In the genomic region with DNA sequence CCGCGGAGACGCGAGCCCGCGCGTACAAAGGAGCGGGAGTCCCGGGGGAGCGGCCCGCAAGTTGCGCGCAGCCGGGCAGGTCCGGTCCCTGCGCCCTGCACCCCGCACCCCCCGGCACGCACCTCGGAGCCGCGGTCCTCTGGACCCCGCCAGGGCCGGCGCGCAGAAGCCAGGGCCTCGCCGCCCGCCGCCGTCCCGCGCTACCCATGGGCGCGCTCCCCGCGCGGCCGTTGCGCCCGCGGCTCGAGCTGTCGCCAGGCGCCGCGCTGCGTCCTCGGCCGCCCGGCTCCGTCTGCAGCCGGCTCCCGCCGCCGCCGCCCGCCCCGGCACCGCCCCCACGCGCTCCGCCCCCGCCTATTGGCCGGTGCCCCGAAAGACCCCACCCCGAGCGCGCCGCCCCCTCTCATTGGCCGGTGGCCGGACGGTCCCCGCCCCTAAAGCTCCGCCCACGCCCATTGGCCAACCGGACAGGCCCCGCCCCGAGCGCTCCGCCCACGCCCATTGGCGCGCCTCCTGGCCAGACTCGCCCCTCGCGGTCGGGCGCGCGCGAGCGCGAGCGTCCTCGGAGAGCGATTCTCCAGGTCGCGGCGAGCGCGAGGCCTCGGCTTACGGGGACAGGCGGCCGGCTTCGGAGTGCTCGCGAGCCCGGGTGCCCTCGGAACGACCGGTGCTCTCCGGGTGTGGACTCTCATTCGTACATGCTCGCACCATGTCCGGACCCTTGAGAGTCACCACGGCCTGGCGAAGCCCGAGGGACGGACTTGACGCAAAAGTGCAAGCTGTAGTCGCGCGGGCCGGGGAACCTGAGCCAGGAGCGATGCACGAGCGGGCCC, we compare ENCODE assay signal across 8 mouse cellular contexts. TPM values are rescaled to one million over a fixed set of nuclear protein-coding genes. Genes with fewer than 3 reads are reported as not detected.
A peak's percentile ranks its signal among the peaks of the same experiment; 100 is the strongest.
DNase-seq lines count a peak whose midpoint lies in the region; ATAC-seq lines count a peak whose summit lies in the region.

Sipa1l2 (minus strand) TSS at position 276 of the 833 bp plus-strand sequence.

- H3K4me3 ChIP-seq in hindbrain, embryonic 16.5 days (ENCODE audit: low read length) = peak within 1 kb of the TSS; percentile 80

- no peaks in the 10 kb centered on the region for H3K36me3 ChIP-seq in hindbrain, embryonic 16.5 days (ENCODE audit: control insufficient read depth, insufficient read depth, low read length)

- H3K4me1 ChIP-seq in hindbrain, embryonic 16.5 days (ENCODE audit: control insufficient read depth, insufficient read depth, low read depth, low read length) = peaks cover 29% of the 10 kb centered on the region

- H3K4me2 ChIP-seq in hindbrain, embryonic 16.5 days (ENCODE audit: low read length) = peak within 1 kb of the TSS; percentile 96

- peak; percentile 97 for DNase-seq in ZHBTc4 (ENCODE audit: low read depth, low spot score)
- peak; percentile 99 to 100 for DNase-seq in cerebellum, postnatal 4 days (ENCODE audit: low spot score in 2 of 2)
- peak; percentile 98 for DNase-seq in gastrocnemius, adult 18-20 months (ENCODE audit: low spot score)
- DNase-seq in left cerebral cortex, adult 18-20 months (ENCODE audit: low spot score in 2 of 2) = peak; percentile 96
- peak; percentile 98 to 100 for DNase-seq in lung, postnatal 4 days
- peak; percentile 98 for DNase-seq in retina, postnatal 1 day
- DNase-seq in thymus, postnatal 4 days = peak; percentile 99

- H3K27ac ChIP-seq in hindbrain, embryonic 16.5 days (ENCODE audit: low read depth, low read length) = peak within 1 kb of the TSS; percentile 71

- ATAC-seq in hindbrain, embryonic 16.5 days = peak; percentile 94

- no peaks in the 10 kb centered on the region for H3K9me3 ChIP-seq in hindbrain, embryonic 16.5 days (ENCODE audit: control insufficient read depth, low read length)

- H3K9ac ChIP-seq in hindbrain, embryonic 16.5 days (ENCODE audit: low read depth, low read length) = peak within 1 kb of the TSS; percentile 85

- under 1% methylated on average over 86 of the region's 129 CpGs for WGBS in hindbrain, embryonic 16.5 days

- H3K27me3 ChIP-seq in hindbrain, embryonic 16.5 days (replicated peaks; ENCODE audit: control insufficient read depth, insufficient read depth, low read length) = no peaks in the 10 kb centered on the region

RNA-seq across cellular contexts. Expression of gene Sipa1l2, which starts in this region (rescaled TPM):
- 1 to 10 TPM; 5.1 to 7.5 TPM for total RNA-seq in gastrocnemius, adult 18-20 months (2021)
- polyA plus RNA-seq in hindbrain, embryonic 16.5 days (2015; fragmentation: Nextera tagmentation; extraction: Ambion mirVana) = 15.9 and 20.5 TPM in 2 replicates
- 10 to 100 TPM; 42.4 to 43.1 TPM for total RNA-seq in left cerebral cortex, adult 18-20 months (2021)

Comparison
In these comparisons a context has a peak if more than half of its experiments do, and no peak if none do; other contexts are left out.
1. Peak in every context shown above with its lines: DNase-seq, ATAC-seq, H3K4me3 ChIP-seq and H3K27ac ChIP-seq.
2. RNA of gene Sipa1l2 (total RNA-seq): 42.4 to 43.1 TPM in left cerebral cortex, adult 18-20 months; 5.1 to 7.5 TPM in gastrocnemius, adult 18-20 months; every median in the first group is over 4 times any median in the second.